Mouse (Mus musculus) left cerebral cortex, postnatal 14 days (tissue): ENCODE measurements around the gene Ccl28. TPM values are rescaled to one million over a fixed set of nuclear protein-coding genes. Genes with fewer than 3 reads are reported as not detected.
"Not testable (repeated sequence)": the region's sequence is repeated elsewhere in the genome, so short reads cannot be mapped to it uniquely, and the experiment has no call there.

ENCODE experiments used
- DNase-seq, 2 experiments: peaks; one replicate each; pipeline ENCODE4 v3.0.0; 2021 to 2022; ENCODE audit warnings: low spot score in 2 of 2, mixed read lengths in 1 of 2
- intact Hi-C: fragments of 180-260 bp; cut with DNase I; formaldehyde crosslinking; loops from one replicate; pipeline ENCODE4 v1.15.1; 2025
- total RNA-seq, 2 experiments: library from RNA; stranded (reverse); gene quantifications; 2 replicates each; pipeline ENCODE4 v1.2.3; 2021

Ccl28 gene
- total RNA-seq, 2 experiments from 2014 or later: 0.90 to 1.3 TPM

- no peak for DNase-seq
- intact Hi-C loops: loop anchor here (5.0 kb wide), 1 partner anchor 78 kb away; no protein-coding TSS in a partner anchor
These were observed 21.1 kb downstream of the Ccl28 start for GRCm38 (mm10) chr13:119644769-119645168.

DNA sequence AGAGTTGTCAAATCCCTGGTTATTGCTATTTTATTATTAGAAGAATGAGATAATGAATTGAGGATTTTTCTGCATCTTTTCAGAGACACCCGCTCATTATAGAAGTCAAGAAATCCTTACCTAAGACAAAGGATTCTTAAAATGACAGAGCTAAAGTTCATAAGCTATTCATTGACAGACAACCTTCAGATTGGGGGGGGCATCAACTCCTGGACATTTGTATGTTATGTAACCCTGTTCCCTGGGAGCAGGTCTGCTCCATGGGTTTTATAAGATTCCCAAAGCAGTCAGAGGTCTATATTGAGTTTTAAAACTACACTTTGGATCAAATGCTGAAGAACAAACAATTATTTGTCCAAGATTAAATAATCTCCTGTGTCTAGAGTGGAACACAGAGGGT, 22.9 kb downstream of the Ccl28 start:
- DNase-seq: no peak
- intact Hi-C loops: no loop called here

- peak; percentile 59 to 70 for DNase-seq
- intact Hi-C loops: no loop called here
These were observed 25.5 kb downstream of the Ccl28 start for GRCm38 (mm10) chr13:119648891-119649698.

DNA sequence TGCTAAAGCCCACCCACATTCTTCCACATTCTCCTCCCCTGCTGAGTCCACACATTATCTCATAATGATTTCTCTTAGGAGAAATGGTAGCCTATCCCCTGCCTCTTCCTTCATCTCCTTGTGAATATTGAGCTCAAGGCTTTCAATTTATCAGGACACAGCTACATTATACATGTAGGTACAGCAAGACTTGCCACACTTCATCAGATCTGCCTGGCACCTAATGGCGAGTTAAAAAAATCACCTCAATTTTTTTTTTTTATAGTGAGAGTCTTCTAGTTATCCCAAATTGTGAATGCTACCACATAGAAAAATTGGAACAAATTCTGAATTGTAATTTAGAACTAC, 26.1 kb downstream of the Ccl28 start:
- intact Hi-C loops: no loop called here
- no peak for DNase-seq

- DNase-seq: peak in 1 of 2 experiments; percentile 48
- intact Hi-C loops: no loop called here
These were observed 31.1 kb downstream of the Ccl28 start for GRCm38 (mm10) chr13:119654734-119655133.

- intact Hi-C loops: no loop called here
- DNase-seq: no peak
These were observed 32.6 kb downstream of the Ccl28 start for GRCm38 (mm10) chr13:119656246-119656645.

DNA sequence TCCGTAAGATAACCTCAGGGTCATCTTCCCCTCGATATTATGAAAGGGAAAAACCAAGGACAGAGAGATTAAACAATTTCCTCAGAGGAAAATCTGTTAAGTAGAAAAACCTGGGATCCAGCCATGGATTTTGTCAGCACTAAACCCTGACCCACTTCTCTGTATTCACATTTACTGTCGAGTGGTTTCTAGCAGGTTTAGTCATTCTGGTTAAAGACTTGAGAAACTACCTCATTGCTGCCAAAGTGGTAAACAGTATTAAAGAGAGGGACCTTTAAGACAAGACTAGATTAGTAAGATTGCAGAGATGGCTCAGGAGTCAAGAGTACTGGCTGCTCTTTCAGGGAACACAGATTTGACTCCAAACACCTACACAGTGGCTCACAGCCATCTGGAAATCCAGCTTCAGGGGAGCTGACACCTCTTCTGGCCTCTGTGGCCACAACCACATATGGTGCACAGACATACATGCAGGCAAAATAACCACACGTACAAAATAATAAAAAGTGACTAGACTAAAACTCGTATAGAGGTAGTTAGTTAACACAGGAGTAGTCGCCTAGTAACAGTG, 33.3 kb downstream of the Ccl28 start:
- DNase-seq: no peak
- intact Hi-C loops: no loop called here

GRCm38 (mm10) chr13:119661420-119661819, 37.8 kb downstream of the Ccl28 start:
- peak; percentile 38 to 46 for DNase-seq
- intact Hi-C loops: not testable (repeated sequence)

DNA sequence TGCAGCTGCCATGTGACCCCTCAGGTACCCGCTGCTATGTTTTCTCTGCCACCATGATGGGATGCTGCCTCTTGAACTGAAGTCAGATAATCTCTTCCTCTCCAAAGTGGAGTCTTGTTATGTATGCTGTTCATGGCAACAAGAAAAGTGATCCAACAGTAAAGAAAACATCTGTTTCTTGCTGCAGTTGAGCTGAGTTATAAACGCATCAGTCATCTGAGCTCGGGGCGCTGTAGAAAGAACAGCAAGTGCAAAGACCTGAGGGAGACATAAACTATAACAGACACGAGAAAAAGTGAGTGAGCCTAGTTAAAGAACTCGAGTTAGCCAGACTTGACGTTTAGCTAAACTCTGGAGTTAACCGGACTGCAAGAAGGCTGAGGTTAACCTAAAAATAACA, 55.2 kb downstream of the Ccl28 start:
- intact Hi-C loops: no loop called here
- DNase-seq: no peak

GRCm38 (mm10) chr13:119679721-119680120, 56.1 kb downstream of the Ccl28 start:
- intact Hi-C loops: no loop called here
- DNase-seq: no peak

GRCm38 (mm10) chr13:119681161-119681560, 57.5 kb downstream of the Ccl28 start:
- intact Hi-C loops: no loop called here
- no peak for DNase-seq

DNA sequence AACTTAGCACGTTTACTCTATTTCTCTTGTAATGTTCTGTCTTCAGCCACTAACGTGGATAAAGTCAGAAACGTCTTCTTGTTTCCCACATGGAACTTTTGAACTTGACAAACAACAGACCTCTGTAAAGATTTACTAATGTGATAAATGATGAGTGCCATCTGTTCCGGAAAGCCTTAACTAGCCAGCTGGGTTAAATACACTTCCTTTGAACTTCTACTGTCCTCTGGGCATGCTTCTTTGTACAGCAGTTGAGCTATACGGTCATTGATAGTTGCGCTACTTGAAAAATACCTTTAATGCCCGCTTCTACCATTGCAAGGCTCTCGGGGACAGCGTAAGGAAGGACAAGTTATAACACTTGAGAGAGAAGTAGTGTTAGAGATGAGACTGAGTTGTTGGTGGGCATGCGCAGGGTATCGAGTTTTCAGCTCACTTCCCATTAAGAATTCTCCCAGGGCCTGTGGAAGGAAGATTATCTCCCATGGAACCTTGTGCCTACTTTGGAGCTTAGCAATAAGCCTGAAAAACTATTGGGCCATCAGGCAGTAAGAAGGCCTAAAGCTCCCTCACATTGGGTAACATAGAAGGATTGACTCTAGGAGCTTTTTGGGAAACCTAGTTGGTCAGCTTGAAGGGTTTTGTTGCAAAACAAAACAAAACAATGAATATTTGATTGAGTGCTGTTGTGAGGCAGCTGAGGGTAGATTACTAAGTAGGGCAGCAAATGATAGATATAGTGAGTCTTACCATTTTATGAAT, 61.0 kb downstream of the Ccl28 start:
- intact Hi-C loops: no loop called here
- no peak for DNase-seq

DNA sequence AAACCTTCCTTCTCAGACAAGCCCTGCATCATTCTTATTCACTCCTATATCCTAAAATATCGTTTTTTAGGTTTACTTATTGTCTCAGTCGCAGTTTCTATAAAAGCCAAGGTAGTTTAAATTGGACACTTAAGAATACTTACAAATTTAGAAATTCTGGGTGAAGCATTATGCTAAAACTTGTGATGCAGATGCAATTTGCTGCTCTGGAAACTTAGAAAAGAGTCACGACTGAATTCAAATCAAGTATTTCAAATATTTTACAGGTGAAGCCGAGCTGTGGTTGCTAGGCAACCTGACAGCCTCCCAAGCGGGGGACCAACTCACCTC, 66.1 kb downstream of the Ccl28 start:
- intact Hi-C loops: loop anchor here (5.0 kb wide), 1 partner anchor 98 kb away; no protein-coding TSS in a partner anchor
- DNase-seq: no peak

GRCm38 (mm10) chr13:119690039-119690728, 66.6 kb downstream of the Ccl28 start, which contains the start of gene Hmgcs1:
Gene Hmgcs1, plus strand, starts transcription at chr13:119690379.
- DNase-seq: peak; percentile 99
- intact Hi-C loops: loop anchor here (5.0 kb wide), 1 partner anchor 97 kb away; no protein-coding TSS in a partner anchor

DNA sequence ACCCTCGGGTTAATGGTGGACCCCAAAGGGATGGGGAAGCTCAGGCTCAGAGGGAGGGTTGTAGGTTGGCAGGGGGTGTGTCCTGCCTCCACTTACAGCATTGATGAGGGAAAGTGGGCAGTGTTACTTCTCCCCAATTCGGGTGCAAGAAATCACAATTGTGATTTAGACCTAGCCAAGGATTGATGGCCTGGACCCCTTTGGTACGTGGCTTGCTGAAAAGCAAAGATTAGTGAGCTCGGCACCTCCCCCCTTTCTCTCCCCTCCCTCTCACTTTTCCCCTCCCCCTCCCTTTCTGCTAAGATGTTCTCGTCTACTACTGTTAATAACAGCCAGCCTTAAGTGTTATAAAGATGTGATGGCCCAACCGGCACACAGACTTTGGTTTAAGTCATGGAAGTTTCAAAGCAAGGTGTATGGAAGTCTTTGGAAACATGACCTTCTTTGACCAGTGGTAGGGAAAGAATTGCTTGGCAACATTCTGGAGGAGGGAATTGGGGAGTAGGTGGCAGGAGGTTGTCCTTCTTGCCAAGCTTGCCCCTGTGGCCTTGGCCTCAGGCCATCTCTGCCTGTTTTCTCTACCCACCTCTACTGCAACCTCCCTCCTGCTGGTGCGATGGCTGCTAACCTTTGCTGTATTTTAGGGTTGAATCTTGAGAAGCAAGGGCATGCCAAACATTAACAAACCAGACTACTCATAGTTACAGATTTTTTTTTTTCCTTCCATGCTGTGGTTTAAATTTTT, 67.4 kb downstream of the Ccl28 start:
- no peak for DNase-seq
- intact Hi-C loops: loop anchor here (5.0 kb wide), 1 partner anchor 96 kb away; no protein-coding TSS in a partner anchor

DNA sequence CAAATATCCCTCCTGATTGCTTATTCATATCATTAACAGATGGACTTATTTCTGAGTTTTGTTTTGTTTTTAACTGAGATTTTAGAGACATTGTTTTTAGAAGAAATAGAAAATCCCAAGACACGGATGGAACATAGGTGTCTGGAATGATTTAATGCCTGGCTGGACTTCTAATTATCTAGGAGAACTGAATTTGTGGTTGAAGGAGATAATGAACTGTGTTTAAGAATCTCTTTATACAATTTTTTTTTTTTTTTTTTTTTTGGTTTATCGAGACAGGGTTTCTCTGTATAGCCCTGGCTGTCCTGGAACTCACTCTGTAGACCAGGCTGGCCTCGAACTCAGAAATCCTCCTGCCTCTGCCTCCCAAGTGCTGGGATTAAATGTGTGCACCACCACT, 68.3 kb downstream of the Ccl28 start:
- intact Hi-C loops: loop anchor here (5.0 kb wide), 1 partner anchor 95 kb away; no protein-coding TSS in a partner anchor
- not testable (repeated sequence) for DNase-seq

DNA sequence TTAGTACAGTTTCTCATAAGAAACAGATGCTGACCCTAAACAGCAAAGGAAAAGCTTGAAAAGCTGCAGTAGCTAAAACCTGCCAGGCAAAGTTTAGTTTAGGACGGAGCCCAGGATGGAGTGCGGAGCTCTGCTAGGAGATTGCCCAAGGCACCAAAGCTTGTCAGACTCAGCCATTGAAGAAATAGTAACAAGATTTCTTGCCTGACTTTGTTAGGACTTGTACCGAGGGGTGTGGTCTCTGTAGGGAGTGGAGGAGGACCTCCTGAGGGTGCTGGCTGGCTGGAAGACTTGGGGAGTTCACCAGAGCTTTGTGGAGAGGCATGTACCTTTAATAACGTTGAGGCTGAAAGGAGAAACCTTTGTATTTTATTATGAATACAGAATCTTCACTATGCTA, 72.1 kb downstream of the Ccl28 start:
- intact Hi-C loops: no loop called here
- no peak for DNase-seq

GRCm38 (mm10) chr13:119696496-119696895, 72.9 kb downstream of the Ccl28 start:
- intact Hi-C loops: no loop called here
- no peak for DNase-seq

DNA sequence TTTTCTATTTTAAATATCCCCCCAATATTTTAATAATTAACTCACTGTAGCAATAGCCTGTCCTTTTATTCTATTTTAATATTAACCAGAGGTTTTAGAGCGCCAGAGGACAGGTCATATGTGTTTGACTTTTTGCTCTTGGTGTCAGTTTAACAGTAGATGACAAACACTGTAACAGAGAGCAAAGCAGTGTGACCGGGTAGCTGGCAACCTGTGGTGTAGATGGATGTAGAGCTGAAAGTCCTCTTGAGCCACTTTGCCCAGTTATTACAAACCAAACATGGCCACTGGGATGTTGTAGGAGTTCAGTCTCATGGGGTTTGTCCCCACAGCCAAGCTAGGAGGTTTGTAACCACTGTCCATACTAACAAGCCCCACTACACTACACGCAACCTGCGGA, 74.8 kb downstream of the Ccl28 start:
- intact Hi-C loops: no loop called here
- DNase-seq: no peak
